Mouse (Mus musculus) MEL (cell line): ENCODE results near the gene Cry2.

ENCODE experiments used
- CHD1 ChIP-seq: IDR thresholded peaks from 2 replicates; pipeline ENCODE4 v1.6.1; 2012; ENCODE audit warnings: low read depth, mild to moderate bottlenecking, inconsistent platforms, low read length, improper control_type of control experiment
- CHD2 ChIP-seq: IDR thresholded peaks from 2 replicates; pipeline ENCODE4 v1.6.1; 2011; ENCODE audit warnings: low read length, improper control_type of control experiment
- CTCF ChIP-seq, 3 experiments: IDR thresholded peaks in 2 of 3; conservative IDR thresholded peaks in 1 of 3; 2 replicates each; pipeline ENCODE4 v1.5.1; 2011 to 2012; ENCODE audit warnings: low read length in 3 of 3, low read depth in 2 of 3, mild to moderate bottlenecking in 2 of 3, improper control_type of control experiment in 1 of 3, inconsistent platforms in 1 of 3, mixed read lengths in 1 of 3, moderate library complexity in 1 of 3; ENCODE audit not compliant: control insufficient read depth in 1 of 3, insufficient read depth in 1 of 3, poor library complexity in 1 of 3, severe bottlenecking in 1 of 3
- MXI1 ChIP-seq: IDR thresholded peaks from 2 replicates; pipeline ENCODE4 v1.6.1; 2011; ENCODE audit warnings: mild to moderate bottlenecking, low read depth, low read length, improper control_type of control experiment
- NRF1 ChIP-seq: IDR thresholded peaks from 2 replicates; pipeline ENCODE4 v1.6.1; 2014; ENCODE audit warnings: low read depth, mild to moderate bottlenecking, inconsistent platforms, low read length, improper control_type of control experiment, moderate library complexity; ENCODE audit not compliant: poor library complexity, insufficient read depth, severe bottlenecking
- POLR2A ChIP-seq, 2 experiments: IDR thresholded peaks; 2 replicates each; pipeline ENCODE4 v1.6.1; 2011 to 2012; ENCODE audit warnings: low read length in 2 of 2, mild to moderate bottlenecking in 2 of 2, control low read depth in 1 of 2, improper control_type of control experiment in 1 of 2, low read depth in 1 of 2, moderate library complexity in 1 of 2; ENCODE audit not compliant: control insufficient read depth in 1 of 2, insufficient read depth in 1 of 2, poor library complexity in 1 of 2
- POLR2AphosphoS2 ChIP-seq: IDR thresholded peaks from 2 replicates; pipeline ENCODE4 v1.6.1; 2011; ENCODE audit warnings: low read length, improper control_type of control experiment
- TBP ChIP-seq: IDR thresholded peaks from 2 replicates; pipeline ENCODE4 v1.8.0; 2011; ENCODE audit warnings: low read depth, low read length, improper control_type of control experiment
- ZNF384 ChIP-seq: IDR thresholded peaks from 2 replicates; pipeline ENCODE4 v1.6.1; 2012; ENCODE audit warnings: low read depth, mild to moderate bottlenecking, inconsistent platforms, low read length, improper control_type of control experiment

GRCm38 (mm10) chr2:92447121-92447740 is 13.4 kb upstream of the Cry2 start:
- no peak for TF ChIP-seq MXI1
- no peak for TF ChIP-seq POLR2AphosphoS2
- TF ChIP-seq CHD2, result no peak
- no peak for TF ChIP-seq CHD1
- TF ChIP-seq POLR2A (IDR thresholded peaks at IDR 0.05; ENCODE audit: control insufficient read depth in 1 of 2, insufficient read depth in 1 of 2, low read depth in 1 of 2, low read length in 2 of 2, poor library complexity in 1 of 2), result no peak
- no peak for TF ChIP-seq TBP
- TF ChIP-seq ZNF384, result no peak
- no peak for TF ChIP-seq NRF1
- peak; percentile 18 to 25 (median 21); a peak in 3 of 6 replicates for TF ChIP-seq CTCF (IDR thresholded peaks at IDR 0.05 in 2 of 3, conservative IDR thresholded peaks at IDR 0.05 in 1 of 3; ENCODE audit: control insufficient read depth in 1 of 3, insufficient read depth in 1 of 3, low read depth in 2 of 3, low read length in 3 of 3, poor library complexity in 1 of 3, severe bottlenecking in 1 of 3)
